Mouse (Mus musculus) erythroblast, embryonic 14.5 days (primary cell): ENCODE results near the gene Pla2g4f.

Experiments
- GATA1 ChIP-seq: IDR thresholded peaks from 2 replicates; pipeline ENCODE4 v1.6.1; 2012; ENCODE audit warnings: low read length, inconsistent platforms, mixed read lengths
- TAL1 ChIP-seq: IDR thresholded peaks from 3 replicates; pipeline ENCODE4 v1.6.1; 2012; ENCODE audit warnings: low read length, inconsistent platforms, mixed read lengths

GRCm38 (mm10) chr2:120284094-120284493, 29.9 kb downstream of the Pla2g4f start:
- no peak for TF ChIP-seq GATA1
- no peak for TF ChIP-seq TAL1
